Mouse (Mus musculus): ENCODE data around the gene Paip2b. TPM values are rescaled to one million over a fixed set of nuclear protein-coding genes. Genes with fewer than 3 reads are reported as not detected.

The Paip2b gene
- 28.5 TPM for polyA plus RNA-seq (2017; shearing (Covaris generic))

DNA sequence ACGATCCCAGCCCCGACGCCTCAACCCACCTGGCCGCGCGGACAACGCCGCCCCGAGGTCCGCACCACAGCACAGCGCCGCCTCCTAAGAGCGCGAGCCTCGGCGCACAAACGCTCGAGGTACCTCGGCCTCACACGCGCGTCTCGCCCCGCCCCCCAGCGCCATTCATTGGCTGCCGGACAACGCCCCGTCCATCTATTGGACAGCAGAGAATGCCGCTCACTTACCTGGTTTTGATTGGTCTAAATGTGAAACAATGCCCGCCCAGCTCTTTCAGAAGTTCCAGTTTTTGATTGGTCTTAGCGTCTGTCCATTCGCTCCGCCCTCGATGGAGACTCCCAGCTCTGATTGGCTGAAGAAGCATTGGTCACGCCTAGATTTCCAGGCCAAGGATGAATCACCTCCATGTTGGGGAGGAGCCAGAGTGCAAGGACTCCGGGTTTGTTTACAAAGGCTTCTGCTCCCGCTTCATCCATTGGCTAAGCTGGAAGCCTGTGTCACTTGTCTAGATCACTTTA, at the start of gene Paip2b:
Paip2b (minus strand) TSS at position 136 of the 518 bp plus-strand sequence.

DNA sequence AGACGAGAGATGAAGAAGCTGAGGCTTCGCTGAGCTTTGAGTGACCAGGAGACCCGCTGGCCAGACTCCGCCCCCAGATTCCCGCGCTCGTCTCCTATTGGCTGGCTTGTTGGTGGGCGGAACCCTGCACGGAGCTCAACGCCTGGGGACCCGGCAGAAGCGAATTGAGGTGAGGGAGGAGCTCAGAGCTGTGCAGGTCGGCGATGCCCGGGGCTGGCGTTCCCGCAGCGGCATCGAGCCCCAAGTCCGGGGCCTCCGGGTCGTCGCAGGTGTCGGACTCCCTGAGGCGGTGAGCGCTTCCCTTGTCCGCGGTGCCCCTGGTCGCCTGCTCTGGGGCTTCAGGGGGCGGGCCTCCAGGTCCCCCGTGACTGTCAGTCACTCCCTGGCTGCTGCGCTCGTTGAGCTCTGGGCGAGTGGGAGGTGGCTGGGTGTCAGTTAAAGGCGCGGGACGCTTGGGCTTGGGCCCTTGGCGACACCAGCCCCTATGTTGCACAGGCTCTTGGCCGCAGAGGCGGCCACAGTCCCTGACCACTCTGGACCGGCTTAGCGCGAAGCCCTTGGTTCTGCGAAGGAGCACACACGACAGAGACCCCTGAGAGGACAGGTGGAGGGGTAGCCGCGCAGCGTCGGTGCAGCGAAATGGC, 35.5 kb upstream of the Paip2b start, which contains the start of gene Zfp638:
Zfp638 (plus strand) TSS at position 156 of the 644 bp plus-strand sequence.

DNA sequence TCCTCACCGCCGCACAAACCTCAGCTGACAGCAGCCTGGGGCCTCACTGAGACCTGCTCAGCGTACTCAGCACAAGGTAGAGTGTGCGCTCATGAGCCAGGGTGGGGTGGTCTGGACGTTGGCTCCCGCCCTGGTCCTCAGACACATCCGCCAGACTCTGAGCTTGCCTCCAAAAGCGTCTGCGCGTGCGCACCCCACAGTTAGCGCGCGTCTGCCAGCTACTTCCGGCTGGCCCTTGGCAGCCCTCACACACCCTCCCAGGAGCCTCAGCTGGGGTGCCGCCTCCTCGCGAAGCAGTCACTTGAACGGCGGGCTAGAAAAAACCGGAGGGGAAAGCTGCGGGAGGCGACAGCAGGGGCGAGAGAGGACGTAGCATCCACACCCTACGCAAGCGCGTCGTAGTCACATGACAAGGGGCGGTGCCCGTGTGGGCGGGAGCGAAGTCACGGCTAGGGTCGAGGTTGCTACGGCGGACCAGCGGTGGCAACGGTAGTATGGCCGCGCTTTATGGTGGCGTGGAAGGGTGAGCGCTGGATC, 36.7 kb downstream of the Paip2b start, which contains the start of gene Nagk:
Nagk (plus strand) TSS at position 223 of the 537 bp plus-strand sequence.

DNA sequence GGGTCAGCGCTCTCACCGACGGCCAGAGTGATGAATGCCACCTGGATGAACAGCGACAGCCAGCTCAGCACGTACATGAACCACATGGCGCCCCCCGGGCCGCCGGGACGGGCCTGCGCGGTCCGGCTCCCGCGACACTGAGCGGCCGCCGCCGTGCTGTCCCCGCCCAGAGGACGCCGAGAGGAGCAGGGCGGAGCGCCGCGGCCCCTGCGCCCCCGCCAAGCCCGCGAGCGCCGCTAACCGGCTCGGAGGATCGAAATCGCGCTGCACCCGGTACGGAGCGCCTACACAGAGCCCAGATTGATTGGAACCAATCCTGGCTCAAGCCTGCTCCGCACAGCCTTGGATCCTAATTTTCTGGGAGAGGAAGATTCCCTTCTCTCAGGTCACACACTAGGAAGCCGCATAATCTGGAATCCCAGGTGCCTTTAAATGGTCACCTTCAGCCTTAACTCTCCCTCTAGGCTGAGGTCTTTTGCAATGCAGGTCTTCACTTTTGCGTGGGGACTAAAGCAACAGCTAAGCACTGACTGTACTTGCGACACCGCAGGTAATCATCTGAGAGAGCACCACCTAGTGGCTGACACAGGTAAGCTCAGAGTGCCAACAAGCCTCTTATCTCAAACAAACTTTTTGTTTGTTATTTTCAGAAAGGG, 55.8 kb downstream of the Paip2b start, which contains the start of gene Tex261:
Tex261 (minus strand) TSS at position 176 of the 656 bp plus-strand sequence.

DNA sequence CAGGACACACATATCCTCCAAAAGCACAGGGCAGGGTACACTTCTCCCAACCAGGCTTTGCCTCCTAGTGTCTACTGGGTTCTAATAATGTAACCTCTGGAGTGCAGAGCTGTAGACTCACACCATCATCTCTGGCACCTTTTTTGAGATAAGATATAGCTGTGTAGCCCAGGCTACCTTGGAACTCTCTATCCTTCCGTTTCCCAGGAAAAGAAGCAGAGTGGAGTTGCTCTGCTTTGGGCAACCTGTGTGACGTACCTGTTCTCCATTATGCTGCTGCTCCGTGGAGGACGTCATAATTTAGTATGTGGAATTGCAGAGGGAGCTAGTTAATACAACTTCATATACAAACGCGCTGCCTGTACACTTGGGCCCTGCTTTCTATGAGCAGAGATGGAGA, 69.2 kb downstream of the Paip2b start, which contains the start of gene Ankrd53:
Ankrd53 (plus strand) TSS at position 301 of the 400 bp plus-strand sequence.

Other genes with a start within 250 kb of the Paip2b start
- not detected for gene Clec4f, start 175.6 kb downstream of the Paip2b start, polyA plus RNA-seq (2017; shearing (Covaris generic))
- 0.12 TPM for gene Cd207, start 153.9 kb downstream of the Paip2b start, polyA plus RNA-seq (2017; shearing (Covaris generic))
- gene Vax2, start 120.5 kb downstream of the Paip2b start, polyA plus RNA-seq (2017; shearing (Covaris generic)) = 0.53 TPM
- not detected for gene Atp6v1b1, start 88.8 kb downstream of the Paip2b start, polyA plus RNA-seq (2017; shearing (Covaris generic))
- 0.10 TPM for gene Ankrd53, start 69.1 kb downstream of the Paip2b start, polyA plus RNA-seq (2017; shearing (Covaris generic))
- 106 TPM for gene Tex261, start 55.9 kb downstream of the Paip2b start, polyA plus RNA-seq (2017; shearing (Covaris generic))
- 28.9 TPM for gene Nagk, start 36.8 kb downstream of the Paip2b start, polyA plus RNA-seq (2017; shearing (Covaris generic))
- 125 TPM for gene Zfp638, start 35.4 kb upstream of the Paip2b start, polyA plus RNA-seq (2017; shearing (Covaris generic))
- 0.23 TPM for gene Dysf, start 176.8 kb upstream of the Paip2b start, polyA plus RNA-seq (2017; shearing (Covaris generic))

Data from CD4-positive, CD25-positive, alpha-beta regulatory T cell (primary cell).